8 mouse cellular contexts compared by ENCODE assay signal in genomic region chr5:139912121-139912771, GRCm38 (mm10). TPM values are rescaled to one million over a fixed set of nuclear protein-coding genes. Genes with fewer than 3 reads are reported as not detected.
A peak's percentile ranks its signal among the peaks of the same experiment; 100 is the strongest.
DNase-seq lines count a peak whose midpoint lies in the region; ATAC-seq and TF ChIP-seq lines count a peak whose summit lies in the region.

No protein-coding gene starts in this region.

- no peaks in the 10 kb centered on the region for H3K9me3 ChIP-seq in embryonic facial prominence, embryonic 15.5 days (replicated peaks)
- no peaks in the 10 kb centered on the region for H3K9me3 ChIP-seq in intestine, postnatal 0 days (ENCODE audit: control insufficient read depth)
- no peaks in the 10 kb centered on the region for H3K9me3 ChIP-seq in midbrain, embryonic 10.5 days (replicated peaks)

- peaks cover 55% of the 10 kb centered on the region for H3K4me1 ChIP-seq in embryonic facial prominence, embryonic 15.5 days
- H3K4me1 ChIP-seq in intestine, postnatal 0 days (replicated peaks; ENCODE audit: control insufficient read depth, insufficient read depth, low read length): 0 out of 2 replicates have a peak, but pooled peaks cover 5% of the 10 kb centered on the region
- peaks cover 62% of the 10 kb centered on the region for H3K4me1 ChIP-seq in midbrain, embryonic 10.5 days

- peak overlapping the region; percentile 46; the same call in 1 of the 2 replicates for H3K9ac ChIP-seq in embryonic facial prominence, embryonic 15.5 days
- H3K9ac ChIP-seq in intestine, postnatal 0 days (ENCODE audit: low read depth, low read length): peak overlapping the region; percentile 22

- no peak overlapping the region for H3K27ac ChIP-seq in embryonic facial prominence, embryonic 15.5 days (replicated peaks)
- no peak overlapping the region for H3K27ac ChIP-seq in intestine, postnatal 0 days (ENCODE audit: low read depth, low read length)
- H3K27ac ChIP-seq in midbrain, embryonic 10.5 days (replicated peaks): peak overlapping the region; percentile 71

- peak; percentile 20; the same call in 1 of the 2 replicates for ATAC-seq in embryonic facial prominence, embryonic 15.5 days (ENCODE audit: insufficient number of reproducible peaks, low FRiP score, low TSS enrichment, low read depth)
- ATAC-seq in intestine, postnatal 0 days: no peak

- intact Hi-C loops in gastrocnemius, postnatal 14 days (cut with DNase I; ENCODE audit: low total_unique reads): no loop called here

- H3K4me3 ChIP-seq in embryonic facial prominence, embryonic 15.5 days (replicated peaks): peak overlapping the region; percentile 49
- H3K4me3 ChIP-seq in intestine, postnatal 0 days (ENCODE audit: low read depth, low read length): peak overlapping the region; percentile 45
- H3K4me3 ChIP-seq in midbrain, embryonic 10.5 days: peak overlapping the region; percentile 66

- peak; percentile 47 for DNase-seq in kidney, adult 18-20 months
- no peak for DNase-seq in kidney, adult 9 months
- DNase-seq in midbrain, embryonic 10.5 days (ENCODE audit: low spot score): peak; percentile 70
- DNase-seq in thymus, adult 18-20 months: no peak
- no peak for DNase-seq in cerebellum, adult 11-12 months
- no peak for DNase-seq in gastrocnemius, postnatal 14 days

- H3K27me3 ChIP-seq in embryonic facial prominence, embryonic 15.5 days: peaks cover 85% of the 10 kb centered on the region
- peaks cover 90% of the 10 kb centered on the region for H3K27me3 ChIP-seq in intestine, postnatal 0 days (replicated peaks; ENCODE audit: control insufficient read depth, insufficient read depth, low read length)
- H3K27me3 ChIP-seq in midbrain, embryonic 10.5 days (ENCODE audit: low read depth, poor library complexity, severe bottlenecking): peaks cover 98% of the 10 kb centered on the region

- H3K4me2 ChIP-seq in embryonic facial prominence, embryonic 15.5 days (replicated peaks): peak overlapping the region; percentile 89
- peak overlapping the region; percentile 83 for H3K4me2 ChIP-seq in intestine, postnatal 0 days (replicated peaks; ENCODE audit: low read depth)

- TF ChIP-seq CTCF in intestine, postnatal 0 days (IDR thresholded peaks at IDR 0.05; ENCODE audit: low read depth): no peak

- no peaks in the 10 kb centered on the region for H3K36me3 ChIP-seq in embryonic facial prominence, embryonic 15.5 days
- no peaks in the 10 kb centered on the region for H3K36me3 ChIP-seq in intestine, postnatal 0 days (ENCODE audit: control insufficient read depth, insufficient read depth)
- no peaks in the 10 kb centered on the region for H3K36me3 ChIP-seq in midbrain, embryonic 10.5 days

- 0% methylated on average over 32 of the region's 64 CpGs for WGBS in embryonic facial prominence, embryonic 15.5 days
- WGBS in intestine, postnatal 0 days: under 1% methylated on average over 41 of the region's 64 CpGs
- under 1% methylated on average over 55 of the region's 64 CpGs for WGBS in midbrain, embryonic 10.5 days

RNA-seq across cellular contexts. Expression of gene Elfn1, which starts 4.5 kb away (rescaled TPM):
- 2.0 and 2.5 TPM in 2 replicates for polyA plus RNA-seq in embryonic facial prominence, embryonic 15.5 days (2015; fragmentation: Nextera tagmentation; extraction: Ambion mirVana)
- 0.08 and 0.12 TPM in 2 replicates for polyA plus RNA-seq in intestine, postnatal 0 days (2015; fragmentation: Nextera tagmentation; extraction: Ambion mirVana)
- 0.14 and 0.48 TPM in 2 replicates for polyA plus RNA-seq in midbrain, embryonic 10.5 days (2016; fragmentation: Nextera tagmentation; extraction: Ambion mirVana)
- under 1 TPM; 0.09 to 0.25 TPM for total RNA-seq in gastrocnemius, postnatal 14 days (2021)

Comparison
In these comparisons a context has a peak if more than half of its experiments do, and no peak if none do; other contexts are left out.
1. DNase-seq: peak in kidney, adult 18-20 months (single experiment) and midbrain, embryonic 10.5 days (single experiment); none in kidney, adult 9 months (single experiment), thymus, adult 18-20 months (0 of 2), cerebellum, adult 11-12 months (single experiment) and gastrocnemius, postnatal 14 days (single experiment).
2. Peak in every context shown above with its lines, with median percentiles within 50 percentile points of each other: H3K4me3 ChIP-seq.